Mouse (Mus musculus) T-helper 2 cell (primary cell): ENCODE data around the gene Rora.

Source experiments
- in situ Hi-C: fragments of 300-600 bp; cut with MboI, MseI; formaldehyde crosslinking; loops from one replicate; pipeline ENCODE4 v1.15.1; 2025; ENCODE audit warnings: high pct_unique_total_duplicates

Rora gene

DNA sequence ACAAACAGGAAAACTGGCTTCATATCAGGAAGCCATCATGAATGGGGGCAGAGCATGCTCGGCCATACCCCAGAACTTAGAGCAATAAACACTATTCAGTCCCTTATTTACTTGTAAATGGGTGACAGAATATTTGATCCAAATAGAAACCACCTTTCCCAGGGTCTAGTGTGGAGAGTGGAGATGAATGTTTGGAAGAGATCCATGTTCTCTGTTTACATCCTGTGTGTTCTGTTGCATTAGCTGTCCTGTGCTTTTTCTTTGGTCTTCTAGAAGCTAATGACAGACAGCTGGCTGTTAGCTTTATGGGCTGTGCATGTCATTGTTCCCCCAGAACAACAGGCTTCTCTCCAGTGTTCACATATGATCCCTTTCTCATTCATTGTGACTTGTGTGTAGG is 731.3 kb downstream of the Rora start:
- in situ Hi-C loops, result no loop called here

DNA sequence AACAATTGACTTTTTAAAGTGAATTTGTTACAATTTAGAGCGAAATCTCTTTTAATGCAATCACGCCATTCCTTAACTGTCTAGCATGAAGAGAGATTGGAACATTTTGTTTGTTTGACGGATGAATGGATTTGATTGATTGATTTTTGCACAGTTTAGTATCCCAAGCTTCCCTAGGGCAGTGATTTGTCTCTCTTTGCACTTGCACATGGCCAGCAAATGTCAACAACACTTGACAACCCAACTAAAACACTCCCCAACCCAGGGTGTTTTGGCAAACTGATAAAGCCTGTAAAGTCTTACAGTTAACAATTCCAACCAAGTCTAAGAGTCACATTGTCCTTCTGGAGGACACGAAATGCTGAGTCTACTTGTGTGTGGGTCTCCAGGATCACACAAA is 733.7 kb downstream of the Rora start:
- in situ Hi-C loops, result no loop called here

DNA sequence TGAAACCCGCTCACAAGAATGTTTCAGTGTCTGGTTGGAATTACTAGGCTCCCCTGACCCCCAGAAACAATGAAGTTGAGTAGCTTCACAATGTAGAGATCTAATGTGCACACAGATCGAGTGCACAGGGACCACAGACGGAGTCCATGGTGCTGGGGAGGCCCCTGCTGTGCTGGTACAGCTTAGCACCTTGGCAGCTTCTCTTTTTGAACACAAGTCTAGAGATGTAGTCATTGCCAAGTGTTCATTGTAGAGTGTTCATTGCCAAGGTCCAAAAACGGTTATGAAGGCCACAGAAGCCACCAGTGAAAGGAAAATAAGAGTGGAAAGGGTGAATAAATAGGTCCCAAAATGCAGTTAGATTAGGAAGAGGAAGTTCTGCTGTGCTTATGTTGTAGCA is 737.0 kb downstream of the Rora start:
- in situ Hi-C loops, result no loop called here

DNA sequence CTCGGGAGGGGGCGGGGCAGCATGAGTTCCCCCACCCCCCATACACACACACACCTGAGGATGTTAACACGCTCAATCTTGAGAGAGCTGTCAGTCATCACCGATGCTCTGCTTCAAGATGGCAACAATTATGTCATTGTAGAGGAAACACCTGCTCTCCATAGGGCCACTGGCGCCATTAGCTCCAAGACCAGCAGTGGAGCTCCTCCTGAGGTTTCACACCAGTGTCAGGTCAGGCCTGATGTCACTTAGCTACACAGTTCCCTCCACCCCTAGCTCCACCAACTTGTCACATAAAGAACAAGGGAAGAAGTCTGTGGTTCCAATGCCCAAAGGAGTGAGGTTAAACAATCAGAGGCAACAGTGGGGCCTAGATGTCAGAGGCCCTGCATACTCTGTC is 740.6 kb downstream of the Rora start:
- in situ Hi-C loops, result no loop called here

DNA sequence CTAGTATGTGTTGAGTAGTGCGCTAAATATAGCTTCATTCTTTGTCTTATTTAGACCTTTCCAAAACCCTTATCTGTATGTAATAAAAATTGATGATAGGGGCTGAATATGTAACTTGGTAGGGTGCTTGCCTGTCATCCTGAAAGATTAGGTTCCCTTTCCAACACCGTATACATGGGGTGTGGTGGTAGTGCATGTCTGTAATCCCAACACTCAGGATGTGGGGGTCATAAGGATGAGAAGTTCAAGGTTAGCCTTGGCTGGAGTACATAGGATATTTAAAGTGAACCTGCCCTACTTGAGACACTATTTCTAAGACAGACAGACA is 743.8 kb downstream of the Rora start:
- in situ Hi-C loops, result no loop called here

DNA sequence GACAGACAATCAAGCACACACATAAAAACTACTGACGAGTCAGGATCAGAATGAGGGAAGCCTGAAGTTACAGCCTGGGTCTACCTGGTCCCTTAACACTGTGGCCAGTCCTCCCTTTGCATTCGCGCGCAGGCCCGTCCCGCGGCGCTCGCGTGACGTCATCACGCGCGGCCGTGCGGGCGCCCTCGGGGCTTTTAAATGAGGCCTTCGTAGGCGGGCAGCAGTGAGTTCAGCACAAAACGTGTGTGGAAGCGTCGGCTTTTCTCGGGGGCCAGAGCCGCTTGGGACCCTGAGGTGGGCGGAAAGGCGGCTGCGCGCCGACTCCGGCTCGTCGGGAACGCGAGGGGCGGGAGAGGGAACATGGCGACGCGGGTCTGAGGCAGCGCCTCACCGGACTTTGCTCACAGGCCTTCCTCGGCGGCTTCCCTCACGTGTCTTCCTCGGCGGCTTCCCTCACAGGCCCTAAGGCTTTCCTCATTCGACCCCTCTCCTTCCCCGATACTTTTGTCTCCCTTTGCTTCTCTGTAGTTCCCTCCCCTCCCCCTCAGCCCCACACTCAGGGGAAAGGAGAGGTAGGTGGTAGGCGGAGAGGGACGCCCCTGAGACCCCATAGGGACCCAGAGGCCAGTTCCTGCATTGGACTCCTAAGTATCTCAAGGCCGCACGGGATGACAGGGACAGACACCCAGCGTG is 744.3 kb downstream of the Rora start, which contains the start of gene Ice2:
Gene Ice2, plus strand, starts transcription at position 147 of the 693 bp plus-strand sequence.
- in situ Hi-C loops, result no loop called here

DNA sequence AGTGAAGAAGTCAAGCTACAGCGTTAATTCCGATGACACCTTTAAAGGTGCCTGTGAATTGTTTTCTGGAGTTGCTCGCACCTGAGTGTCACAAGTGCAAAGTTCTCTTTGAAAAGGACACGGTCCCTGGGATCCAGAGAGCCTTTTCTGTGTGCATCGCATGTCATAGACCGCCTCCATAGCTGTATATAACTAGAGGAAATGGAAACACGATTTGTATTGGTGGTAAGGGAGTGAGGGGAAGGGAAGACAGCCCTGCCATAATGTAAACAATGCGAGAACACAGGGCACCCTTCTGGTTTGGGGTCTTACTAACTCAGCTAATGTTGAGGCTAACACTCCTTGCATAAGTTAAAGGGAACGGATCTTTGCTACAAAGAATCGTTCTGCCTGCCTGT is 744.9 kb downstream of the Rora start:
- in situ Hi-C loops, result no loop called here

DNA sequence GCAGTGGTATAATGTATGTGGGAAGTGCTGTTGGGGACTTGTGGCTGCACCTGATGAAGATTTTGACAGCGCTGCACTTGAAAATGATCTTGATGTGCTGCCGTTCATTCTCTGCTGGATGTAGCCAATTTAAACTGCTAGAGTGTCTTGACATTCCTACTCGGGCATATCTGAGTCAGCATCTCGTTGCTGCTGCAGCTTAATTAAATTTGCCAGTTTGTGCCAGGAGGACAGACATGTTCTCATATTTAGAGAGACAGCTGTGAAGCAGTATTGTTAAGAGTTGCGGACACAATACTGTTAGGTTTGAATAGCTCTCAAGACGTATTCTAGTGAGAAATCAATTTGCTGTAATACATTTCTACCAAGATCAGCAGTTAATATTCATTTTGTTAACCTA is 751.1 kb downstream of the Rora start:
- in situ Hi-C loops, result no loop called here

DNA sequence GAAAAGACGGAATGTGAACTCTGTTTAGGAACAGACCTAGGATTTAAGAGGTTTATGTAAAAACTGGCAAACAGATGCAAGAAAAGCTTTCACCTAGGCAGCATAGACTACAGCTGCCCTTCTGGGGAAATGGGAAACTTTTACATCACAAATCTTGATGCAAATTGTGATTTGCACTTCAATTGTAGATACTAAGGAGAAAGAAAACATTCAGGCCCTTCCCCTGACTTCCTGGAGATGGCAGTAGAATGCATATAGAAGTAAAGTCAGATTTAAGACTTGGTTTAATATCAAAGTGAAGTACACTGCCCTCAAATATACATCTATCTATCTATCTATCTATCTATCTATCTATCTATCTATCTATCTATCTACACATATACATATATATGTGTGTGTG is 765.9 kb downstream of the Rora start:
- in situ Hi-C loops, result no loop called here

DNA sequence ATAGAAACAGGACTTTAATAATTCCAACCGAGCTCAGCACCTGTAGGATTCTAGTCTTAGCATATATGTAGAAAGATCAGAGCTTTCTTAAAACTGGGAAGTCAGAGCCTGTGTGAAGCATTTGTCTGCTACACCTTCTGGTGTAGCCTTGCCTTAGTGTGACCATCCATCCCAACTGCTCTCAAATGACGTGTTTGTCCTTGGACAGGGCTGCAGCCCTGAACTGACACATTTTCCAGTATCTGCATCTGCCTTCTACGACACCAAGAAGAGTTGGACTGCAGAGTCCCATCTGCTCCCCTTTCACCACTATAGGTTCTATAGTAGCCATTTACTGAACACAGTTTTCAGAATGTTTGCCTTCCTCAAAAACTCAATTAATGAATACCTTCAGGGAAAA is 776.9 kb downstream of the Rora start:
- in situ Hi-C loops, result no loop called here

DNA sequence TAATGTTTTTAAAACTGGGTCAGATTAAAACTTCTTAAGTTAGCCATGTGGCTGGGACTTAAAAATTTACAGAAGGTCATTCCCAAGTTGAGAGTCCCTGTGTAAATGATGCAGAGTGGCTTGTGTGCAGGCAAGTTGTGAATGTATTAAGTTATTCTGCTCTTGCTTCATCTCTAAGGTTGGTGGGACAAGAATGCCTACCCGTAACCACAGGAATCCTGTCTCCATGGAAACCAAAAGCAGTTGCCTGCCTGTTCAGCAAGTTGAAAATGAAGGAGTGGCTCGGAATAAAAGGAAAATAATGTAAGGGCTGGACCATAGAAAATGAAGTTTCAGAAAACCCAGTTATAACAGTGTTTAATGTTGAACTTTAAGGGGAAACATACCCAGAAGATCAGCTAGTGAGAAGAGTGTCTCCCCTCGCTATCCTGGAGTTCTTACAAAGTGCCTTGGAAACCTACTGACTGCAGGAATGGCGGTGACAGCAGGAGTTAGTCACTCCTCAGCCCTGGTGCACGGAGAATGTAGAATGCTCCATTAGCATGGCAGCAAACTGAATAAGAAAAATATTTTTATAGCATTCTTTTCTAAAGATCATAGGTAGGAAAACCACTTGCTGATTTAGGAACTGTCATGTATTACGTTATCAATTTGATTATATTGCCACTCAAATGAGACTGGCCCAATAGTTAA is 778.4 kb downstream of the Rora start:
- in situ Hi-C loops, result no loop called here

DNA sequence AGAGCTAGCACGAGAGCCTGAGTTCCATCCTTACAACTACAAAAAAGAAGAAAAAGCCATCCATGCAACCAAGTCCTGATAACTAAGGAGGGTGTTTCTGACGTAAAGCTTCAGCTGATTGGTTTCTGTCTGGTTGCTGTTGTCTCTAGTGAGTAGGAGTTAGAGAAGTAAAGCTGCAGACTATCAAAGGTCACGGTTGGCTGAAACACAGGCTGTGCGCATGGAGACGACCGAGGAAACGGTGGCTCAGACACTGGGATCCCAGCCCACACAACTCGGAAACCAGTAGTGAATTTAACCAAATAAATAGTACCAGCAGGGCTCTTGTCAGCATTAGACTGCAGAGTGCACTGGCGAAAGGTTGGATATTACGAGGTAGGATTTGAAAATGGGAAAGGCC is 781.6 kb downstream of the Rora start:
- in situ Hi-C loops, result loop anchor here (5.0 kb wide), 1 partner anchor 37 kb away; no protein-coding TSS in a partner anchor

DNA sequence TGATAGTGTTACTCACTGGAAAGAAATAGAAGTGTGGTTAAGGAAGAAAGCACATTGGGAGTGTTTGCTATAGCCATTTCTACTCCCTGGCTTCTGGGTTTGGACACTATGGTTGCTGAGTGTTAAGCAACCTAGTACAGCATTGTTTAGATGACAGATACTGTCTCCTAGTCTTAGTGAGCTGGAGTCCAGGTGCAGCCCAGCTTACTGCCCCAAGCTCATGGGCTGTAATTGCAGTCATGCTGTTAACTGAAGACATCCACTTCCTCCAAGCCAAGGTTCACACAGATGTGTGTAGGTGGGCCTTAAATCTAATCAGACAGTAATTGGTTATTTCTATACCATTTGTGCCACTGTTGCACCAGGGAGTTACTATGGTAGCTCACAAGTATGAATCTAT is 782.1 kb downstream of the Rora start:
- in situ Hi-C loops, result loop anchor here (5.0 kb wide), 1 partner anchor 37 kb away; no protein-coding TSS in a partner anchor
